Mouse (Mus musculus) megakaryocyte, embryonic 14.5 days (primary cell): ENCODE measurements around the gene Nomo1.

Experiments
- FLI1 ChIP-seq: IDR thresholded peaks from 2 replicates; pipeline ENCODE4 v1.6.1; 2012; ENCODE audit warnings: low read length, inconsistent platforms, mixed read lengths
- GATA1 ChIP-seq: IDR thresholded peaks from 3 replicates; pipeline ENCODE4 v1.6.1; 2012; ENCODE audit warnings: mixed read lengths, low read length, inconsistent platforms, borderline replicate concordance

GRCm38 (mm10) chr7:46132229-46132628, 98.7 kb downstream of the Nomo1 start:
- no peak for TF ChIP-seq FLI1
- no peak for TF ChIP-seq GATA1
